Mouse (Mus musculus): Measurements from ENCODE around the gene Lhx8. TPM values are rescaled to one million over a fixed set of nuclear protein-coding genes. Genes with fewer than 3 reads are reported as not detected.

Gene Lhx8
- polyA plus RNA-seq (2012; rRNA removed) = 0.56 TPM in 1 of 2 replicates, not detected in the other

DNA sequence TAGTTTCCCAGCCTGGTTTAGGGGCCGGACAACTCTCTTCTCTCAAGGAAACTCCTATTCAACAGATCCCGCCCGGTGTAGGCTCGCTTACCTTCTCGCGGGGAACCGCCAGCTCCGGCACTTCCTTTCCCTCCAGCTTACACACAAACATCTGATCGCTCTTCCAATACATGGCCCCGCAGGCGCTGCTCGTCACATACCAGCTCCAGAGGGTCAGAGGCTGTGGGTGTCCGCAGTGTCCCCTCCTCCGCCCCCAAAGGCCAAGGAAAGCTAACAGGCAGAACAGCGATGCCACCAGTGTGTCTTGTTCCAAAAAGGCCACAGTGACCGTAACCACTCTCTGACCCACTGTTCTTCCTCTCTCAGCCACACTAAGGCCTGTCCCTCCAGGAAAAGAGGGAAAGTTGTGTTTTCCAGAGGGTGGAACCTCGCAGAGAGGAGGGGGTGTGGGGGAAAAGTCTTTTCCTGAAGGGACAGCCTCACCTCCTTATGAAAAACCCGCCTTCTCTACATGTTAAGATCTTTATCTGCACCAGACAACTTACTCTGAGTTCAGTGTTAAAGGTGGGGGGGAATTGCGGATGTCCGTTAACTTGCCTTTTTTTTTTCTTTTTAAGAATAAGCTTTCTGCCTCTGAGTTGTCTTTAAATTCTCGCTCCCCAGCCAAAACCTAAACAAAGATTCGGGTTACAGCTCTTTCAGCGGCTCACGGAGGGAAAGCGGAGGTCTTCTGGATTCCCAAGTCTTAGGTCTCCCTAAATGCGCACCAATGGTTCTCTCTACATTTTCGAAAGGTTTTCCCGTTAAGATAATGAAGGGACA lies at the start of gene Lhx8:
Gene Lhx8 (minus strand): TSS at position 479 of the 822 bp plus-strand sequence.
- no peak within 1 kb of the TSS for H3K27ac ChIP-seq (ENCODE audit: insufficient read depth, low read length)
- TF ChIP-seq POLR2A (IDR thresholded peaks at IDR 0.05; ENCODE audit: extremely low read depth, insufficient read depth, low read length) (no peak), CTCF (IDR thresholded peaks at IDR 0.05; ENCODE audit: extremely low read depth, insufficient read depth, low read length) (no peak)
- H3K4me3 ChIP-seq (ENCODE audit: insufficient read depth, low read length) = no peak within 1 kb of the TSS
- H3K4me1 ChIP-seq (ENCODE audit: control insufficient read depth, insufficient read depth, low read length) = no peaks in the 10 kb centered on the region

- Histone ChIP-seq H3K4me1 (ENCODE audit: control insufficient read depth, insufficient read depth, low read length) (no peaks in the 10 kb centered on the region), H3K4me3 (ENCODE audit: insufficient read depth, low read length) (no peak overlapping the region), H3K27ac (ENCODE audit: insufficient read depth, low read length) (no peak overlapping the region)
- TF ChIP-seq CTCF (IDR thresholded peaks at IDR 0.05; ENCODE audit: extremely low read depth, insufficient read depth, low read length) = no peak
- no peak for TF ChIP-seq POLR2A (IDR thresholded peaks at IDR 0.05; ENCODE audit: extremely low read depth, insufficient read depth, low read length)
Measured at GRCm38 (mm10) chr3:154373536-154373935, 43.1 kb upstream of the Lhx8 start.

DNA sequence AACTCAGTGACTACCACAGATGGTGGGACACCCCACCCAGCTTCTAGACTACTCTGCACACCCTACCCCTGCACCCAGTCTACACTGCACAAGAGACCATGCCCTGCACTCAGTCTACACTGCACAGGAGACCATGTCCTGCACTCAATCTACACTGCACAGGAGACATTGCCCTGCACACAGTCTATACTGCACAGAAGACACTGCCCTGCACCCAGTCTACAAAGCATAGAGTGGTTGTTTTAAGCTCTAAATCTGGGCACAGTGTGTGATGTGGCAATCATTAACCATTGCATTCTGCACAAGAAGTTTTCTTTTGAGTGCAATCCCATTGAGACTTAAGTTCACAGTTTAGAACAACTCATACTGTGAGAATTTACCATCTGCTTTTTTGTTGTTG lies 42.2 kb upstream of the Lhx8 start:
- Histone ChIP-seq H3K4me3 (ENCODE audit: insufficient read depth, low read length) (no peak overlapping the region), H3K27ac (ENCODE audit: insufficient read depth, low read length) (no peak overlapping the region), H3K4me1 (ENCODE audit: control insufficient read depth, insufficient read depth, low read length) (no peaks in the 10 kb centered on the region)
- no peak for TF ChIP-seq CTCF (IDR thresholded peaks at IDR 0.05; ENCODE audit: extremely low read depth, insufficient read depth, low read length)
- TF ChIP-seq POLR2A (IDR thresholded peaks at IDR 0.05; ENCODE audit: extremely low read depth, insufficient read depth, low read length) = no peak

- Histone ChIP-seq H3K4me3 (ENCODE audit: insufficient read depth, low read length) (no peak overlapping the region), H3K4me1 (ENCODE audit: control insufficient read depth, insufficient read depth, low read length) (no peaks in the 10 kb centered on the region), H3K27ac (ENCODE audit: insufficient read depth, low read length) (no peak overlapping the region)
- TF ChIP-seq CTCF (IDR thresholded peaks at IDR 0.05; ENCODE audit: extremely low read depth, insufficient read depth, low read length) = no peak
- TF ChIP-seq POLR2A (IDR thresholded peaks at IDR 0.05; ENCODE audit: extremely low read depth, insufficient read depth, low read length) = no peak
Measured at GRCm38 (mm10) chr3:154367327-154367726, 36.9 kb upstream of the Lhx8 start.

- no peaks in the 10 kb centered on the region for H3K4me1 ChIP-seq (ENCODE audit: control insufficient read depth, insufficient read depth, low read length)
- H3K27ac ChIP-seq (ENCODE audit: insufficient read depth, low read length) = no peak overlapping the region
- no peak overlapping the region for H3K4me3 ChIP-seq (ENCODE audit: insufficient read depth, low read length)
- TF ChIP-seq POLR2A (IDR thresholded peaks at IDR 0.05; ENCODE audit: extremely low read depth, insufficient read depth, low read length) (no peak), CTCF (IDR thresholded peaks at IDR 0.05; ENCODE audit: extremely low read depth, insufficient read depth, low read length) (peak; percentile 41)
Measured at GRCm38 (mm10) chr3:154364604-154365209, 34.2 kb upstream of the Lhx8 start.

DNA sequence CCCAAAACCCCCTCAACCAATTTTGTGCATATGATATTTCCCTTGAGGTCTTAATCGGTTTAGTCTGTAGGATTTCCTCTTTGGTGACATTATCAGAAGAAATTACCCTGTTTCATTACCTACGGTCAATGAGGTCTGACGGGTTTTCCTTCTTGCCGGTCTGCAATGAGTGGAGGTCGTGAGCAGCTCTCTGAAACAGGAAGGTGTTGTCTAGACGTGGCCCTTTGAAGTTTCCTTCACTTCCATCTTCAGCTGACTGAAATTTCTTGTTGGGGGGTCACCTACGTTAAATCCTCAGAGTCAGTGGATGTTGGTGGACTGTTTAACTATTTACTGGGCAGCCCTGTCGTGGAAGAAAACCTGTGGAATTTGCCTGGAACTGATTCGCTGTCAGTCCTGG lies 33.0 kb upstream of the Lhx8 start:
- H3K27ac ChIP-seq (ENCODE audit: insufficient read depth, low read length) = no peak overlapping the region
- no peak for TF ChIP-seq CTCF (IDR thresholded peaks at IDR 0.05; ENCODE audit: extremely low read depth, insufficient read depth, low read length)
- TF ChIP-seq POLR2A (IDR thresholded peaks at IDR 0.05; ENCODE audit: extremely low read depth, insufficient read depth, low read length) = no peak
- H3K4me1 ChIP-seq (ENCODE audit: control insufficient read depth, insufficient read depth, low read length) = no peaks in the 10 kb centered on the region
- H3K4me3 ChIP-seq (ENCODE audit: insufficient read depth, low read length) = no peak overlapping the region

- Histone ChIP-seq H3K27ac (ENCODE audit: insufficient read depth, low read length) (no peak overlapping the region), H3K4me1 (ENCODE audit: control insufficient read depth, insufficient read depth, low read length) (no peaks in the 10 kb centered on the region), H3K4me3 (ENCODE audit: insufficient read depth, low read length) (no peak overlapping the region)
- TF ChIP-seq POLR2A (IDR thresholded peaks at IDR 0.05; ENCODE audit: extremely low read depth, insufficient read depth, low read length) (no peak), CTCF (IDR thresholded peaks at IDR 0.05; ENCODE audit: extremely low read depth, insufficient read depth, low read length) (no peak)
Measured at GRCm38 (mm10) chr3:154359231-154359630, 28.8 kb upstream of the Lhx8 start.

DNA sequence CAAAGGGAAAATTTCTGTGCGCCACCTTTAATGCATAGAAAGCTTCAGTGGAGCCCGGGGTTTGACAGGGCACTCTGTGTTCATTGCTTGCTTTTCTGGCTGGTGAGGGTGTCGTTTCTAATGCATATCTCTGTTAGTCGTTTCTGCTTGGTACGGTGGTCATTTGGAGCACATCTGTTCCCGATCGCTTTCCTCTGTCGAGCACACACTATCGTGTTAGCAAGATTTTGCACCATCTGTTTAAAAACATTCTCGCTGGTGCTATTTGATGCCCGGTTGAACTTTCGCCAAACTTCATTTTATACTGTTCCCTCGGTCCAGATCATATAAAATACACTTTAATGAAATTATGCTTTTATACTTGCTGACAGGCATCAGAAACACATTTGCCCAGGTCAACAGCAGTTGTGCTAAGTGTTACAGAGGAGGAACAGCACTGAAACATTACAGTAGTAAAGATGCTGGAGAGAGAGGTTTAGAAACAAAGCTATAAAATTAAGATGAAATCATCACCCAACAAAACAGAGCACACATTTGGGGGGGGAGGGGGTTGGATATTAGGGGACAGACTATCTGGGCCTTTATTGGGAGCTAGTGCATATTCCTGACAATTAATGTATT lies 9.9 kb upstream of the Lhx8 start:
- H3K4me1 ChIP-seq (ENCODE audit: control insufficient read depth, insufficient read depth, low read length) = no peaks in the 10 kb centered on the region
- no peak for TF ChIP-seq CTCF (IDR thresholded peaks at IDR 0.05; ENCODE audit: extremely low read depth, insufficient read depth, low read length)
- TF ChIP-seq POLR2A (IDR thresholded peaks at IDR 0.05; ENCODE audit: extremely low read depth, insufficient read depth, low read length) = no peak
- H3K4me3 ChIP-seq (ENCODE audit: insufficient read depth, low read length) = no peak overlapping the region
- H3K27ac ChIP-seq (ENCODE audit: insufficient read depth, low read length) = no peak overlapping the region

GRCm38 (mm10) chr3:154339649-154340260 lies 9.3 kb upstream of the Lhx8 start:
- H3K27ac ChIP-seq (ENCODE audit: insufficient read depth, low read length) = no peak overlapping the region
- no peak for TF ChIP-seq CTCF (IDR thresholded peaks at IDR 0.05; ENCODE audit: extremely low read depth, insufficient read depth, low read length)
- no peak for TF ChIP-seq POLR2A (IDR thresholded peaks at IDR 0.05; ENCODE audit: extremely low read depth, insufficient read depth, low read length)

More at GRCm38 (mm10) chr3:154339649-154340260, 9.3 kb upstream of the Lhx8 start:
- Histone ChIP-seq H3K4me1 (ENCODE audit: control insufficient read depth, insufficient read depth, low read length) (no peaks in the 10 kb centered on the region), H3K4me3 (ENCODE audit: insufficient read depth, low read length) (no peak overlapping the region)

Measured in cortical plate, adult 2 months (tissue).